Mouse (Mus musculus) neutrophil, adult 5-6 weeks (primary cell): ENCODE data around the gene Ttll7. TPM values are rescaled to one million over a fixed set of nuclear protein-coding genes. Genes with fewer than 3 reads are reported as not detected.

Experiments used
- ATAC-seq: fragments of 151-379, 151-347 bp; 2 replicates; pipeline ENCODE4 v1.8.0; 2017; ENCODE audit warnings: mild to moderate bottlenecking, moderate TSS enrichment; ENCODE audit not compliant: insufficient number of reproducible peaks, poor library complexity, low FRiP score, severe bottlenecking; ENCODE audit errors: extremely low read depth
- total RNA-seq: library from RNA; stranded (forward); fragments of 200-1000 nt; gene quantifications from 2 replicates; pipeline ENCODE4 v1.2.3, GENCODE M21; 2017

Gene Ttll7
- total RNA-seq, 1 experiment from 2014 or later, result not detected

- no peak for ATAC-seq
Measured at GRCm38 (mm10) chr3:146901729-146902128, 49.6 kb downstream of the Ttll7 start.

- no peak for ATAC-seq
Measured at GRCm38 (mm10) chr3:146905606-146906005, 53.4 kb downstream of the Ttll7 start.

- ATAC-seq, result no peak
Measured at GRCm38 (mm10) chr3:146908922-146909321, 56.8 kb downstream of the Ttll7 start.

GRCm38 (mm10) chr3:146913107-146913506, 60.9 kb downstream of the Ttll7 start:
- no peak for ATAC-seq

- ATAC-seq, result peak; percentile 46; the same call in 1 of the 2 replicates
Measured at GRCm38 (mm10) chr3:146914798-146915197, 62.6 kb downstream of the Ttll7 start.

GRCm38 (mm10) chr3:146917891-146918290, 65.7 kb downstream of the Ttll7 start:
- no peak for ATAC-seq

GRCm38 (mm10) chr3:146918323-146918722, 66.2 kb downstream of the Ttll7 start:
- no peak for ATAC-seq

GRCm38 (mm10) chr3:146927311-146928015, 75.3 kb downstream of the Ttll7 start:
- ATAC-seq, result no peak

GRCm38 (mm10) chr3:146928141-146928540, 76.0 kb downstream of the Ttll7 start:
- ATAC-seq, result no peak

- ATAC-seq, result no peak
Measured at GRCm38 (mm10) chr3:146929011-146929410, 76.8 kb downstream of the Ttll7 start.

GRCm38 (mm10) chr3:146931190-146931589, 79.0 kb downstream of the Ttll7 start:
- no peak for ATAC-seq

- no peak for ATAC-seq
Measured at GRCm38 (mm10) chr3:146932506-146932905, 80.3 kb downstream of the Ttll7 start.

GRCm38 (mm10) chr3:146936888-146937287, 84.7 kb downstream of the Ttll7 start:
- ATAC-seq, result no peak

- no peak for ATAC-seq
Measured at GRCm38 (mm10) chr3:146939391-146940250, 87.5 kb downstream of the Ttll7 start.

GRCm38 (mm10) chr3:146943101-146943500, 90.9 kb downstream of the Ttll7 start:
- ATAC-seq, result no peak

GRCm38 (mm10) chr3:146945342-146945741, 93.2 kb downstream of the Ttll7 start:
- no peak for ATAC-seq

- peak; percentile 69 for ATAC-seq
Measured at GRCm38 (mm10) chr3:146945887-146946286, 93.7 kb downstream of the Ttll7 start.

- no peak for ATAC-seq
Measured at GRCm38 (mm10) chr3:146946641-146947040, 94.5 kb downstream of the Ttll7 start.

- no peak for ATAC-seq
Measured at GRCm38 (mm10) chr3:146956792-146957191, 104.6 kb downstream of the Ttll7 start.

- no peak for ATAC-seq
Measured at GRCm38 (mm10) chr3:146962838-146963237, 110.7 kb downstream of the Ttll7 start.
